Mouse (Mus musculus) liver, postnatal 0 days (tissue): ENCODE results near the gene Cep295. TPM values are rescaled to one million over a fixed set of nuclear protein-coding genes. Genes with fewer than 3 reads are reported as not detected.

Experiments used
- ATAC-seq: fragments of 200-750 bp; cut with Nextera tagmentation; 2 replicates; pipeline ENCODE4 v1.8.0; 2017; ENCODE audit warnings: mild to moderate bottlenecking, moderate library complexity
- DNase-seq: peaks from one replicate; pipeline ENCODE4 v3.0.0-alpha.2; 2016
- H3K27ac ChIP-seq: fragments of 300-500 bp; sonication (generic); 2 replicates; pipeline ENCODE4 v1.5.1; 2014; ENCODE audit warnings: antibody characterized with exemption, moderate library complexity, mild to moderate bottlenecking, low read depth
- H3K27me3 ChIP-seq: fragments of 300-500 bp; sonication (generic); 2 replicates; pipeline ENCODE4 v1.6.1; 2014; ENCODE audit warnings: low read length, control low read depth, mixed read lengths; ENCODE audit not compliant: insufficient read depth
- H3K36me3 ChIP-seq: fragments of 300-500 bp; sonication (generic); replicated peaks from 2 replicates; pipeline ENCODE4 v1.6.1; 2014; ENCODE audit warnings: mild to moderate bottlenecking, control low read depth, low read length, moderate library complexity, mixed read lengths; ENCODE audit not compliant: insufficient read depth
- H3K4me1 ChIP-seq: fragments of 300-500 bp; sonication (generic); 2 replicates; pipeline ENCODE4 v1.6.1; 2014; ENCODE audit warnings: antibody characterized with exemption, mild to moderate bottlenecking, control low read depth; ENCODE audit not compliant: insufficient read depth
- H3K4me2 ChIP-seq: fragments of 300-500 bp; sonication (generic); 2 replicates; pipeline ENCODE4 v1.6.1; 2014; ENCODE audit warnings: low read depth, mild to moderate bottlenecking, low read length, moderate library complexity, mixed read lengths
- H3K4me3 ChIP-seq: fragments of 300-500 bp; sonication (generic); 2 replicates; pipeline ENCODE4 v1.5.1; 2014; ENCODE audit warnings: low read depth, low read length
- H3K9ac ChIP-seq: fragments of 300-500 bp; sonication (generic); replicated peaks from 2 replicates; pipeline ENCODE4 v1.6.1; 2014; ENCODE audit warnings: mild to moderate bottlenecking, moderate library complexity
- H3K9me3 ChIP-seq: fragments of 300-500 bp; sonication (generic); 2 replicates; pipeline ENCODE4 v1.6.1; 2016; ENCODE audit warnings: mild to moderate bottlenecking, control low read depth, low read length, mixed read lengths
- CTCF ChIP-seq: sonication (generic); IDR thresholded peaks from 2 replicates; pipeline ENCODE4 v1.5.1; 2016; ENCODE audit warnings: antibody characterized with exemption, low read depth
- EP300 ChIP-seq: IDR thresholded peaks from 2 replicates; pipeline ENCODE4 v1.6.1; 2016; ENCODE audit warnings: antibody characterized with exemption, low read depth, mild to moderate bottlenecking
- WGBS: fragments of 180-500 bp; shearing (Covaris S2); extraction: QIAGEN DNeasy Blood & Tissue Kit; methylation state at CpG from one replicate; pipeline ENCODE4 v1.1.7; 2014; ENCODE audit not compliant: insufficient replicate concordance; 5-methylcytosine and 5-hydroxymethylcytosine counted together
- polyA plus RNA-seq: library from polyadenylated mRNA; unstranded; fragments of >200 nt; fragmentation: Nextera tagmentation; extraction: Ambion mirVana; gene quantifications from 2 replicates; pipeline ENCODE4 v1.2.1, GENCODE M21; 2015

Cep295 gene
- polyA plus RNA-seq, 1 experiment from 2014 or later = 4.8 TPM

DNA sequence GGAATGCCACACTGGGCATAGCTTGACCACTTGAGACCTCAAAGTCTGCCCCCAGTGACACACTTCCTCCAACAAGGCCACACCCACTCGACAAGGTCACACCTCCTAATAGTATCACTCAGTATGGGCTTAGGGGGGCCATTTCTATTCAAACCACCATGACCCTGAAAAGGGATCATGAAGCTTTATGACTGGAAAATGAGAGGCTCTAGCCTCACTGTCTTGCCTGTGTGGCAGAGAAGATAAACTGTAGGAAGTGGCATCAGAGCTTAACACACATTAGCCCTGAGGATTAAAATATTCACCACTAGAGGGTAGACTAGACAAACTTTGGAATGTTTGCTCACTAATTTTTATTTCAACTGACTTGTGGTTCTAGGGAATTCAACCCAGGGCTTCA lies 8.3 kb upstream of the Cep295 start:
- Histone ChIP-seq H3K27ac (no peak overlapping the region), H3K4me2 (no peak overlapping the region), H3K36me3 (no peaks in the 10 kb centered on the region), H3K27me3 (no peaks in the 10 kb centered on the region), H3K4me3 (no peak overlapping the region), H3K9ac (no peak overlapping the region), H3K4me1 (no peaks in the 10 kb centered on the region), H3K9me3 (no peaks in the 10 kb centered on the region)
- TF ChIP-seq EP300 (no peak), CTCF (peak; percentile 55)
- DNase-seq = no peak
- ATAC-seq = no peak
- 58% methylated on average over 1 of the region's 1 CpGs for WGBS

DNA sequence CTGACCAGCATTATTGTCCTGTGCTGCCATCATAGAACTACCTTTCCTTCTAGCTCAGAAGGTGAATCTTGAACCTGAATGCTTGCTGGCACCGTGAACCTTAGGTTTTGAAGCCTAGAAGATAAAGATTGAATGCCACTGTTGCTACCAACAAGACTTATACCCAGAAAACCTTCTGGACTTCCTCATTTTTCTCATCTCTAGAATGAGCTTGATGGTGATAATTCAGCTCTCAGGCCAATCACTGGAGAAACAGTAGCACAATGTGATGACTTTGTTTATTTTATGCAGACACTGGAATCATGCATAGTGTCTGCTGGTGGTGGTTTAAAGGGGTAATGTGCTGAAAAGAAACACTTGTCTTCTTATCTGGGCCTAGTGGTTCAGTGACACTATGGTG lies 7.3 kb upstream of the Cep295 start:
- WGBS = 58% methylated on average over 1 of the region's 1 CpGs
- Histone ChIP-seq H3K36me3 (no peaks in the 10 kb centered on the region), H3K27ac (no peak overlapping the region), H3K4me3 (no peak overlapping the region), H3K4me1 (no peaks in the 10 kb centered on the region), H3K4me2 (no peak overlapping the region), H3K9me3 (no peaks in the 10 kb centered on the region), H3K9ac (no peak overlapping the region), H3K27me3 (no peaks in the 10 kb centered on the region)
- no peak for ATAC-seq
- DNase-seq = no peak
- no peak for TF ChIP-seq EP300
- TF ChIP-seq CTCF = no peak

DNA sequence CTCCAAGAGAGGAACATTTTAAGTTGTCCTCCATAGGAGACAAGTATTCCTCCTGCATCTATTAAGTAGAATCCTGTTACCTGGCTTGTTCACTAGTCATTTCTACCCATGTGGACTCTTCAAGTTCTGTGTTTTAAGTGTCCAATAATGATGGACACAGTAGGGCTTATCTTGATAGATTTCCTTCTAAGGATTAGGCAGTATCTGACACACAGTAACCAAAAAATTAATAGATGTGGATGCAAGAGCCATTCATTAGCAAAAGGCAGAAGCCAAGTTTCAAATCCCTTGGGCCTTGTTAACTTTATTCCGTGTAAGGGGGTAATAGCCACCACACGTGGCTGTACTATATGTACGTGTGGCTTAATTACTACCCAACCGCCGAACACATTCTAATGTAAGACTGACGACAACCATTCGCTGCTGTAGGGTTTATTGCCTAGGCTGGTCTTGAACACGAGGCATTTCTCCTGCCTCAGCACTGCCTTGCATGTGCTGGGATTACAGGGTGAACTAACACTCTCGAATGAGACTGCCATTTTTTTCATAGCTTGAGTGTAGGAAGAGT lies 588 bp downstream of the Cep295 start:
- H3K4me2 ChIP-seq = peak overlapping the region; percentile 73
- no peak; the same call in 1 of the 2 replicates for ATAC-seq
- 2% methylated on average over 9 of the region's 9 CpGs for WGBS

DNA sequence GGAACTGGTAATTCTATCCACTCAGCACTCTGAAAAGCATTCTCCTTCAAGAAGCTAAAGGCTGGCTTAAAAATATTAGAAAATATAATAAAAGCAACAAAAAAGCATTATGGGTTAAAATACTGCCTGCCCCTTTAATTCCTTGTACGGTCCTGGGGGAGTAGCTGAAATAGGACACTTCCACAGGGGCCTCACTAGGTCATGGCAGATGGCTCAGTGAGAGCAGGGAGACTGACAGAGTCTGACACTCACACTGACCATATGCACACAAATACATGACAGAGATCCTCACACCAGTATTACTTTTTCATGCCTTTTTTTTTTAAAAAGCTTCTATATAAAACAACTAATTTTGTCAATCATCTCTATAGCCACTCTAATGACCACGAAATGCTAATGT lies 7.7 kb downstream of the Cep295 start:
- Histone ChIP-seq H3K4me1 (no peaks in the 10 kb centered on the region), H3K27ac (no peak overlapping the region), H3K36me3 (peaks cover 56% of the 10 kb centered on the region), H3K9me3 (no peaks in the 10 kb centered on the region), H3K27me3 (no peaks in the 10 kb centered on the region), H3K4me3 (no peak overlapping the region), H3K9ac (no peak overlapping the region), H3K4me2 (no peak overlapping the region)
- TF ChIP-seq CTCF = no peak
- no peak for TF ChIP-seq EP300
- DNase-seq (no peak), ATAC-seq (no peak)
- WGBS = 80% methylated on average over 2 of the region's 2 CpGs

More for the DNA sequence above, 588 bp downstream of the Cep295 start:
- Histone ChIP-seq H3K9me3 (no peaks in the 10 kb centered on the region), H3K27me3 (no peaks in the 10 kb centered on the region), H3K9ac (peak overlapping the region; percentile 86), H3K27ac (peak overlapping the region; percentile 87), H3K36me3 (peaks cover 12% of the 10 kb centered on the region), H3K4me1 (peaks cover 8% of the 10 kb centered on the region; the same call in 1 of the 2 replicates), H3K4me3 (peak overlapping the region; percentile 81)
- DNase-seq = no peak
- no peak for TF ChIP-seq EP300
- no peak for TF ChIP-seq CTCF

DNA sequence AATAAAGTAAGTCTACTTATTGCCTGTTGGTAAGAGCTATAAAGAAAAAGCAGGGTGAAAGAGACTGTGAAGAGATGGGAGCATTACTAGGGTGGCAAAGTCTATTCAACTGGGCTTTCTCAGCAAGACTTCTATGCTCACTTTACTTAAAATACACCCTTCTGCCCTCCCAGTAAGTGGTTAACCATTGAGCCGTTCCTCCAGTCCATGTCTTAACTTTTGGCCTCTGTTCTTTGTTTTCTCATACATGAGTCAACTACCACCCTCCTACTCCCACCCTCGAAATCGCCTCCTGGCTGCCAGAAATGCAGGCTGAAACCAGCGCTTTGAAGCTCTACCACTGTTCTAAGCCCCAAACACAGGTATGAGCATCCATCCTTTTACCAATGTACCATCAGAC lies 19.8 kb downstream of the Cep295 start:
- Histone ChIP-seq H3K4me1 (no peaks in the 10 kb centered on the region), H3K9ac (no peak overlapping the region), H3K9me3 (no peaks in the 10 kb centered on the region), H3K4me3 (no peak overlapping the region), H3K27ac (no peak overlapping the region), H3K36me3 (peaks cover 78% of the 10 kb centered on the region), H3K4me2 (no peak overlapping the region), H3K27me3 (no peaks in the 10 kb centered on the region)
- WGBS = 91% methylated on average over 4 of the region's 4 CpGs
- DNase-seq (no peak), ATAC-seq (no peak)
- TF ChIP-seq EP300 = no peak
- no peak for TF ChIP-seq CTCF

DNA sequence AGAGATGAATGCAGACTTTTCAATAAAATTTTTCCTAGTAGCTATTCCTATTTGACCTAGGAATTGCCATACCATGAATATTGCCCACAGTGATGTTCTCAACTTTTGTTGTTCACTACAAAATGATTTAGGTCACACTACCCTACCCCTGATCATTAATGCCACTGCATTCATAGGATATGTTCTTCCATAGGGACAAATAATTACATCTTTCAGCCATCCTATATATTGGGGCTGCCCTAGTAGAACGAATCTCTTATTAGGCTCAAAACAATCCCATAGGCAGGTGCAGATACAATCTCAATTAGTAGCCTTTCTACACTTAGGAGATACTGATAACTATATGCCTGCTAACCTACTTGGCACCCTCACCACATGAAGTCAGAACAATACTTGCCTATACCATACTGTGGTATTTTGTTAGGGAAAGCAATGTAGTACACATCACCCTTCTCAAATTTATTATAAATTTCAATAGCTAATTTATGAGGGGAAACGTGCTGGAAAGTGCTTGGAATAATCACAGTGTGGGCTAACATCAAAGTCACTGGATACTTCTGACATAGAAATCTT lies 39.3 kb downstream of the Cep295 start:
- Histone ChIP-seq H3K27me3 (no peaks in the 10 kb centered on the region), H3K9ac (no peak overlapping the region), H3K9me3 (no peaks in the 10 kb centered on the region), H3K36me3 (peaks cover 60% of the 10 kb centered on the region), H3K4me2 (no peak overlapping the region), H3K4me3 (no peak overlapping the region), H3K4me1 (no peaks in the 10 kb centered on the region), H3K27ac (no peak overlapping the region)
- ATAC-seq (no peak), DNase-seq (no peak)
- TF ChIP-seq CTCF = no peak
- no peak for TF ChIP-seq EP300
- 75% methylated on average over 2 of the region's 2 CpGs for WGBS
